Mouse (Mus musculus): ENCODE results near the gene Sec24a.

- TF ChIP-seq POLR2A (IDR thresholded peaks at IDR 0.05; ENCODE audit: borderline replicate concordance, insufficient read depth, low read length) (no peak), CTCF (IDR thresholded peaks at IDR 0.05; ENCODE audit: borderline replicate concordance, insufficient read depth, low read depth, low read length) (no peak)
These were observed 108.5 kb downstream of the Sec24a start for GRCm38 (mm10) chr11:51654891-51655290.
